Mouse (Mus musculus) midbrain, embryonic 14.5 days (tissue): ENCODE measurements around the gene Spata7. TPM values are rescaled to one million over a fixed set of nuclear protein-coding genes. Genes with fewer than 3 reads are reported as not detected.

Experiments
- ATAC-seq: fragments of 200-750 bp; cut with Nextera tagmentation; 2 replicates; pipeline ENCODE4 v1.8.0; 2017; ENCODE audit warnings: moderate number of reproducible peaks, moderate library complexity; ENCODE audit not compliant: low FRiP score, low TSS enrichment
- DNase-seq: peaks from one replicate; pipeline ENCODE4 v3.0.0-alpha.2; 2015
- H3K27ac ChIP-seq: fragments of 300-500 bp; sonication (generic); replicated peaks from 2 replicates; pipeline ENCODE4 v1.5.1; 2014; ENCODE audit warnings: mild to moderate bottlenecking, low read depth, low read length, moderate library complexity
- H3K27me3 ChIP-seq: fragments of 300-500 bp; sonication (generic); 2 replicates; pipeline ENCODE4 v1.6.1; 2014; ENCODE audit warnings: low read length, control low read depth, mixed read lengths; ENCODE audit not compliant: control insufficient read depth, insufficient read depth
- H3K36me3 ChIP-seq: fragments of 300-500 bp; sonication (generic); 2 replicates; pipeline ENCODE4 v1.6.1; 2014; ENCODE audit warnings: low read length, control low read depth; ENCODE audit not compliant: control insufficient read depth, insufficient read depth
- H3K4me1 ChIP-seq: fragments of 300-500 bp; sonication (generic); 2 replicates; pipeline ENCODE4 v1.6.1; 2014; ENCODE audit warnings: mild to moderate bottlenecking, antibody characterized with exemption, low read length, control low read depth; ENCODE audit not compliant: control insufficient read depth, insufficient read depth
- H3K4me2 ChIP-seq: fragments of 300-500 bp; sonication (generic); 2 replicates; pipeline ENCODE4 v1.6.1; 2014; ENCODE audit warnings: mild to moderate bottlenecking, low read length, moderate library complexity
- H3K4me3 ChIP-seq: fragments of 300-500 bp; sonication (generic); replicated peaks from 2 replicates; pipeline ENCODE4 v1.5.1; 2014; ENCODE audit warnings: low read depth, low read length
- H3K9ac ChIP-seq: fragments of 300-500 bp; sonication (generic); replicated peaks from 2 replicates; pipeline ENCODE4 v1.6.1; 2014; ENCODE audit warnings: mild to moderate bottlenecking, low read length, moderate library complexity
- H3K9me3 ChIP-seq: fragments of 300-500 bp; sonication (generic); 2 replicates; pipeline ENCODE4 v1.6.1; 2016; ENCODE audit warnings: low read length, control low read depth, mixed read lengths; ENCODE audit not compliant: control insufficient read depth
- WGBS: fragments of 180-500 bp; shearing (Covaris S2); extraction: QIAGEN DNeasy Blood & Tissue Kit; methylation state at CpG from one replicate; pipeline ENCODE4 v1.1.7; 2014; 5-methylcytosine and 5-hydroxymethylcytosine counted together
- polyA plus RNA-seq: library from polyadenylated mRNA; unstranded; fragments of >200 nt; fragmentation: Nextera tagmentation; extraction: Ambion mirVana; gene quantifications from 2 replicates; pipeline ENCODE4 v1.2.1, GENCODE M21; 2014

Spata7 gene
- polyA plus RNA-seq, 1 experiment from 2014 or later: 29.4 TPM

- DNase-seq: no peak
- Histone ChIP-seq H3K4me1 (no peaks in the 10 kb centered on the region), H3K9ac (no peak overlapping the region), H3K9me3 (no peaks in the 10 kb centered on the region), H3K27me3 (no peaks in the 10 kb centered on the region), H3K4me3 (no peak overlapping the region), H3K27ac (no peak overlapping the region), H3K36me3 (no peaks in the 10 kb centered on the region), H3K4me2 (no peak overlapping the region)
- ATAC-seq: no peak
- WGBS: 67% methylated on average over 6 of the region's 6 CpGs
These were observed 84.9 kb downstream of the Spata7 start for GRCm38 (mm10) chr12:98712819-98713218.

- ATAC-seq: no peak
- H3K4me3 ChIP-seq: no peak overlapping the region
- H3K4me2 ChIP-seq: no peak overlapping the region
- no peaks in the 10 kb centered on the region for H3K27me3 ChIP-seq
- 61% methylated on average over 7 of the region's 7 CpGs for WGBS
- no peaks in the 10 kb centered on the region for H3K4me1 ChIP-seq
- no peak for DNase-seq
- H3K9me3 ChIP-seq: no peaks in the 10 kb centered on the region
- H3K36me3 ChIP-seq: no peaks in the 10 kb centered on the region
- H3K27ac ChIP-seq: no peak overlapping the region
- no peak overlapping the region for H3K9ac ChIP-seq
These were observed 85.7 kb downstream of the Spata7 start for GRCm38 (mm10) chr12:98713621-98714103.

- no peak overlapping the region for H3K4me2 ChIP-seq
- H3K4me3 ChIP-seq: no peak overlapping the region
- H3K27ac ChIP-seq: no peak overlapping the region
- no peak for ATAC-seq
- no peaks in the 10 kb centered on the region for H3K9me3 ChIP-seq
- DNase-seq: no peak
- WGBS: 20% methylated on average over 11 of the region's 11 CpGs
- no peaks in the 10 kb centered on the region for H3K36me3 ChIP-seq
- no peaks in the 10 kb centered on the region for H3K4me1 ChIP-seq
- H3K9ac ChIP-seq: no peak overlapping the region
- H3K27me3 ChIP-seq: no peaks in the 10 kb centered on the region
These were observed 86.8 kb downstream of the Spata7 start for GRCm38 (mm10) chr12:98714757-98715156.

GRCm38 (mm10) chr12:98716142-98716541 lies 88.2 kb downstream of the Spata7 start:
- H3K9ac ChIP-seq: no peak overlapping the region
- H3K4me2 ChIP-seq: no peak overlapping the region
- H3K36me3 ChIP-seq: no peaks in the 10 kb centered on the region
- no peak overlapping the region for H3K27ac ChIP-seq
- 91% methylated on average over 2 of the region's 2 CpGs for WGBS
- no peak overlapping the region for H3K4me3 ChIP-seq
- H3K9me3 ChIP-seq: no peaks in the 10 kb centered on the region
- no peaks in the 10 kb centered on the region for H3K4me1 ChIP-seq
- no peak for ATAC-seq
- H3K27me3 ChIP-seq: no peaks in the 10 kb centered on the region
- no peak for DNase-seq

Other genes with a start within 250 kb of the Spata7 start
- 49.1 and 53.6 TPM in 2 replicates for gene Kcnk10, start 49.8 kb upstream of the Spata7 start, polyA plus RNA-seq
- gene Ptpn21, start 109.2 kb downstream of the Spata7 start, polyA plus RNA-seq: 3.9 and 5.4 TPM in 2 replicates
- gene Zc3h14, start 118.8 kb downstream of the Spata7 start, polyA plus RNA-seq: 99.5 and 135 TPM in 2 replicates